Mouse (Mus musculus): Measurements from ENCODE around the gene Camk2d. TPM values are rescaled to one million over a fixed set of nuclear protein-coding genes. Genes with fewer than 3 reads are reported as not detected.

Camk2d gene
- total RNA-seq, 1 experiment from 2014 or later: 66.8 TPM

GRCm38 (mm10) chr3:126660986-126661385, 64.9 kb downstream of the Camk2d start:
- ATAC-seq (replicated peaks in 1 of 2; ENCODE audit: insufficient read depth in 1 of 2, low FRiP score in 2 of 2, low TSS enrichment in 1 of 2, low read depth in 1 of 2, poor library complexity in 2 of 2, severe bottlenecking in 2 of 2): peak in 1 of 2 experiments; percentile 37; a peak in 1 of 4 replicates

- no peak for ATAC-seq (replicated peaks in 1 of 2; ENCODE audit: insufficient read depth in 1 of 2, low FRiP score in 2 of 2, low TSS enrichment in 1 of 2, low read depth in 1 of 2, poor library complexity in 2 of 2, severe bottlenecking in 2 of 2)
Measured at GRCm38 (mm10) chr3:126661920-126662319, 65.8 kb downstream of the Camk2d start.

GRCm38 (mm10) chr3:126663436-126663835, 67.3 kb downstream of the Camk2d start:
- no peak for ATAC-seq (replicated peaks in 1 of 2; ENCODE audit: insufficient read depth in 1 of 2, low FRiP score in 2 of 2, low TSS enrichment in 1 of 2, low read depth in 1 of 2, poor library complexity in 2 of 2, severe bottlenecking in 2 of 2)

DNA sequence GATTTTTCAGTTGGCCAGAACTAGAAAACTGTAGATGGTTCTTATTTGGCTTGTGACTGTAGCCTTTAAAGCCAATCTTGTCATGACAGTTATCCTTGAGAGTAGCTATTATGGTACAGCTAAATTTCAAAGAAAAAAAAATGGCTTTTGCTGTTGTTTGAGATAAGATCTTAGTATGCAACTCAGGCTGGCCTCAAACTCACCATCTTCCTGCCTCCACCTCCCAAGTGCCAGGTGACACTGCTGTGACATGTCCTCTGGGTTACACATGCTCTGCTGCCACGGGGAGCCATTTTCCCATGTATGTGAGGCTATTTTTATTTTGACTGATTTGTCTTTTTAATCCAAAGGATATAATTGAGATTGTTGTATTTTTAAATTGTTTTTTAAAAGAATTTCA, 69.8 kb downstream of the Camk2d start:
- ATAC-seq (replicated peaks in 1 of 2; ENCODE audit: insufficient read depth in 1 of 2, low FRiP score in 2 of 2, low TSS enrichment in 1 of 2, low read depth in 1 of 2, poor library complexity in 2 of 2, severe bottlenecking in 2 of 2): no peak

DNA sequence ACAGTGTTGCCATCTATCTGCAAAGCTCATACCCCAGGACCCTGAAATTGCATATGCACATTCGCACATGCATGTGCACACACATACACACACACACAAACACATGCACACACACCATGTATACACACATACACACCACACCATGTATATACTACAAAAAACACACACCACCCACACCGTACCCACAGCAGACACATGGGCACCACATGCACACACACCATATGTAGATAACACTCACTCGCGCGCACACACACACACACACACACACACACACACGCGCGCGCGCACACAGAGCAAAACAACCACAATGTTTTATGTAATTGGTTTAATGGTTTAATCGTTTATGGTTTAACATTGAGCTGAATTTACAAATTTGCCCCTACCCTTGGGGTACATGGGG, 70.9 kb downstream of the Camk2d start:
- ATAC-seq (replicated peaks in 1 of 2; ENCODE audit: insufficient read depth in 1 of 2, low FRiP score in 2 of 2, low TSS enrichment in 1 of 2, low read depth in 1 of 2, poor library complexity in 2 of 2, severe bottlenecking in 2 of 2): 0 out of 4 replicates have a peak, but pooled peaks of 1 of the 2 experiments have one; percentile 13

- ATAC-seq (replicated peaks in 1 of 2; ENCODE audit: insufficient read depth in 1 of 2, low FRiP score in 2 of 2, low TSS enrichment in 1 of 2, low read depth in 1 of 2, poor library complexity in 2 of 2, severe bottlenecking in 2 of 2): peak; percentile 5 to 8; a peak in 1 of 4 replicates
Measured at GRCm38 (mm10) chr3:126667451-126667850, 71.3 kb downstream of the Camk2d start.

- no peak for ATAC-seq (replicated peaks in 1 of 2; ENCODE audit: insufficient read depth in 1 of 2, low FRiP score in 2 of 2, low TSS enrichment in 1 of 2, low read depth in 1 of 2, poor library complexity in 2 of 2, severe bottlenecking in 2 of 2)
Measured at GRCm38 (mm10) chr3:126668123-126668522, 72.0 kb downstream of the Camk2d start.

GRCm38 (mm10) chr3:126668692-126669091, 72.6 kb downstream of the Camk2d start:
- no peak for ATAC-seq (replicated peaks in 1 of 2; ENCODE audit: insufficient read depth in 1 of 2, low FRiP score in 2 of 2, low TSS enrichment in 1 of 2, low read depth in 1 of 2, poor library complexity in 2 of 2, severe bottlenecking in 2 of 2)

- ATAC-seq (replicated peaks in 1 of 2; ENCODE audit: insufficient read depth in 1 of 2, low FRiP score in 2 of 2, low TSS enrichment in 1 of 2, low read depth in 1 of 2, poor library complexity in 2 of 2, severe bottlenecking in 2 of 2): no peak
Measured at GRCm38 (mm10) chr3:126670413-126670812, 74.3 kb downstream of the Camk2d start.

DNA sequence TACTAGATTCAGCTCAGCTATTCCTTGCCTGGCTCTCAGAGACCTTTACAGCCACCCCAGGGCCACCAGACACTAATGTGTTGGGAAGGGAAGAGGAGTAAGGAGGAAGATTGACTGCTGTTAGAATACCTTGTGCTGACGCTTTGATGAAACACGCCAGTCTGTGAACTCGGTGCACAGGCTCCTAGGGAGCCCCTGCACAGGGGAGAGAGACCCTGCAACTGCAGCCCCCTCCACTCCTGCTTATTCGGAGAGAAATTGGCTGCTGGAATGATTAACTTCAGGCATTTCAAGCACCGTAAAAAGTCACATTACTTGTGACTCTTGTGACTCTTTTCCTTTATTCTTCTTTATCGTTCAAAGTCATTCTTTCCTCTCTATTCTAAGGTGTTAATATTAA, 75.2 kb downstream of the Camk2d start:
- no peak for ATAC-seq (replicated peaks in 1 of 2; ENCODE audit: insufficient read depth in 1 of 2, low FRiP score in 2 of 2, low TSS enrichment in 1 of 2, low read depth in 1 of 2, poor library complexity in 2 of 2, severe bottlenecking in 2 of 2)

DNA sequence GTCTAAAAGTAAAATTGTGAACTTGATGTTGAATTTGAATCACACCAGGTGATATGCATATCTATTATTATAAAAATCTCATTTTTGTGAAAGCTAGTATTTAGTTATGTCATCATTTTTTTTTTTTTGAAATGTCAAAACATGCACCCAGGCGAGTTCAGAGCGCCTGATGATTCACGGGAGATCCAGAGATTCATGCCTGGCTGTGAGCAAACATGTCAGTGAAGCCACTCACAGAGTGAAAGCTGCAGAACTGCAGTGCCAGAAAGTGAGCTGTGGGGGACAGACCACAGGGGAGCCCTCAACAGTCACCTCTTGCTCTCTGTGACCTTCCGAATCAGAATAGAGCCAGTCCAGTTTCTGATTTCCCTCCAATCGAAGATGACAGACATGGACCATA, 84.9 kb downstream of the Camk2d start:
- ATAC-seq (replicated peaks in 1 of 2; ENCODE audit: insufficient read depth in 1 of 2, low FRiP score in 2 of 2, low TSS enrichment in 1 of 2, low read depth in 1 of 2, poor library complexity in 2 of 2, severe bottlenecking in 2 of 2): no peak

DNA sequence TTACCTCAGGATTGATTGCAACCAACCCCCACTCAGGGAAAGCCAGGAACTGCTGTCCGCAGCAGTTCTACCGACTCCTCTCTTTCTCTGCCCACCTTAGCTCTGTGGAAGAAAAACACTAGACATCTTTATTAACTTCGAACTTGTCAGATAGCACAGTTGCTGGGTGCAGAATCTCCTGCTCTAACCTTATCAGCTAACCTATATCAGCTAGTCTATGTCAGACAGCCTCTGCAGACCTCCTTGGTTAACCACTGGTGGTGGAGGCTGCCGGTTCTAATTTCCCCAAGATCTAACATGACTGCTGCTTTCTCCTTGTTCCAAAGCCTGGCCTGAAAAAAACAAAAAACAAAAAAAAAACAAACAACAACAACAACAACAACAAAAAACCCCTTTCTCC, 85.9 kb downstream of the Camk2d start:
- ATAC-seq (replicated peaks in 1 of 2; ENCODE audit: insufficient read depth in 1 of 2, low FRiP score in 2 of 2, low TSS enrichment in 1 of 2, low read depth in 1 of 2, poor library complexity in 2 of 2, severe bottlenecking in 2 of 2): no peak

DNA sequence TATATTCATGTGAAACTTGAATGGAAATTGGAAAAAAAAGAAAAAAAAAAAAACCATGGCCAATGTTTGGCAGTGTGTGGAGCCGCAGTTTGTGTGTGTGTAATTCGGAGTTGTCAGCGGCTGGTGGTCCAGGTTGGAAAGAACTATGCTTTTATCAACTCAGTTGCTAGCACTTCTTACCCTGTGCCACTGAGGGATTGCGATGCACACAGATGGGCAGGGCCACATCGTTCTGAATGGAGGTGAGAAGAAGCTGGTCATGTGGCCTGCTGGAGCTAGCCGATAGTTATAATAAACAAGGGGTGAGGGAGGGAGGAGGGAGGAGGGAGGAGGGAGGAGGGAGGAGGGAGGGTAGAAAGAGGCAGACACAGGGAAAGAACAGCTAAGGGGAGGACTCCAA, 89.3 kb downstream of the Camk2d start:
- no peak for ATAC-seq (replicated peaks in 1 of 2; ENCODE audit: insufficient read depth in 1 of 2, low FRiP score in 2 of 2, low TSS enrichment in 1 of 2, low read depth in 1 of 2, poor library complexity in 2 of 2, severe bottlenecking in 2 of 2)

- no peak for ATAC-seq (replicated peaks in 1 of 2; ENCODE audit: insufficient read depth in 1 of 2, low FRiP score in 2 of 2, low TSS enrichment in 1 of 2, low read depth in 1 of 2, poor library complexity in 2 of 2, severe bottlenecking in 2 of 2)
Measured at GRCm38 (mm10) chr3:126687150-126687549, 91.0 kb downstream of the Camk2d start.

DNA sequence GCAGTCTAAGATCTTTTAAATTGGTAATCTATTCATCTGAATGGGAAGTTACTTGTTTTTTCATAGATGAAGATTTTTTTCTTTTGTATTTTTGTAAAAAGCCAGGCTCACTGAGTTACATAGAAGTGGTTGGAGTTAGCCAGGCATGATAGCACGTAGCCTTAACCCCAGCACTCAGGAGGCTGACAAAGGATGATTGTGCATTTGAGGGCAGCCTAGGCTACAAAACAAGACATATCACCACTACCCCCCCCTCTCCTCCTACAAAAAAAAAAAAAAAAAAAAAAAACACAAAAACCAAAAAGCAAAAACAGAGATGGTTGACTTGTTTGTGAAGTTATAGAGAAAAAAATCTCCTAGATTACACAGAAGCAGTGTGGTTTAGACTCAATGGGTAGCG, 92.4 kb downstream of the Camk2d start:
- ATAC-seq (replicated peaks in 1 of 2; ENCODE audit: insufficient read depth in 1 of 2, low FRiP score in 2 of 2, low TSS enrichment in 1 of 2, low read depth in 1 of 2, poor library complexity in 2 of 2, severe bottlenecking in 2 of 2): no peak

DNA sequence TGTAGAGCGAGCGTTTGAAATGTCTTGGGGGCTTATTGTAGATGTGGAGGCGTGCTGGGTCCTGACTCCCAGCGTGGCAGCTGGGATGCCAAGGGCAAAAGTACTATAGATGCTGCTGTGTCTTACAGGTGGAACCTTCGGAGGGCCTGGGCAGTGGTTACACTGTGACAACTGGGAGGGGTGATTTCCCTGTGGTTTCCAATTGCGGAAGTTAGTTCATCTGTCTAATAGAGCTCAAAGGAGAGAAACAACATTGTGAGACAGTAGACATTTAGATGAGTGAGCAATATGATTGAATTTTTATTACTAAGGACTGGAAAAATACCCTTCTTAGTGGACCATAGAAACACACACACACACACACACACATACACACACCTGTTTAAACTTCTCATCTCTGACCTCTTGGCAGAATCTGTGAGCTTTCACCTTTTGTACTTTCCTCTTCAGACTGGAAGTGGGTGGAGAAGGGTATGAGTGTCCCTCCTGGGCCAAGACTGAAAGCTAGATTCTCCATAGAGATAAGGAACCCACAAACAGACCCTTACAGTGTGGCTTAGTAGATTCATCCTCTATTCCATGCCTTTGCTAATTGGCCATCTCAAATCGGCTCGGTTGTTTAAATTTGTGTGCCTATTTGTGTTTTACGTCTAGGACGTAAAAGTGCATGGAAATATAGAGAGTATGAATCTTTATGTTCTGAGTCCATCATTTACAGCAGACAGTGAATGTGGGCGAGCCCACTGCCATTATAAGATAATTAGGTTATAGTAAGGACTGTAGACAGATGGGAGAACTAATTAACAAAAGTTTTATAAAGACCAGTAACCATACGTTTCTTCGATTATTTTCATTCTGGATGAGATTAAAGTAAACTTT, 94.8 kb downstream of the Camk2d start:
- peak; percentile 85 for ATAC-seq (replicated peaks in 1 of 2; ENCODE audit: insufficient read depth in 1 of 2, low FRiP score in 2 of 2, low TSS enrichment in 1 of 2, low read depth in 1 of 2, poor library complexity in 2 of 2, severe bottlenecking in 2 of 2)

GRCm38 (mm10) chr3:126691565-126691964, 95.5 kb downstream of the Camk2d start:
- ATAC-seq (replicated peaks in 1 of 2; ENCODE audit: insufficient read depth in 1 of 2, low FRiP score in 2 of 2, low TSS enrichment in 1 of 2, low read depth in 1 of 2, poor library complexity in 2 of 2, severe bottlenecking in 2 of 2): no peak

DNA sequence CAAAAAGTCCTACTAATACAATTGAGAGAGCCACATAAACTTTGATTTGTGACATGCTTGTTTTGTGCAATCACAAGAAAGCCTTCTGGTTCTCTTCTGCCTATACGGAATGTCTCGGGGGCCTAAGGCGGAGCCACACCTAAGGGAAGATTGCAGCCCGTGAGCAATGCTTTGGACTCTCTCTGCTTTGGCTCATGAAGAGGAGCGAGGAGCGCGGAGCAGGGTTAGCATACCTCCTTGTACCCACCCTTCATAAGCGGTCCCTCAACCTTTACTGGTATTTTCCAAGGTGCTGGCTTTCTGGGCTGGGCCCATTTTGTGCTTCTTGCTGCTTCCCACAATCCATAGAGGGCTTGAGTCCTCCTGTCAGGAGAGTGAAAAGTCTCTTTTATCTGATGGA, 96.7 kb downstream of the Camk2d start:
- 0 out of 4 replicates have a peak, but pooled peaks of 1 of the 2 experiments have one; percentile 6 for ATAC-seq (replicated peaks in 1 of 2; ENCODE audit: insufficient read depth in 1 of 2, low FRiP score in 2 of 2, low TSS enrichment in 1 of 2, low read depth in 1 of 2, poor library complexity in 2 of 2, severe bottlenecking in 2 of 2)

- no peak for ATAC-seq (replicated peaks in 1 of 2; ENCODE audit: insufficient read depth in 1 of 2, low FRiP score in 2 of 2, low TSS enrichment in 1 of 2, low read depth in 1 of 2, poor library complexity in 2 of 2, severe bottlenecking in 2 of 2)
Measured at GRCm38 (mm10) chr3:126693302-126693701, 97.2 kb downstream of the Camk2d start.
